Mouse (Mus musculus): Measurements from ENCODE around the gene Gal3st2. TPM values are rescaled to one million over a fixed set of nuclear protein-coding genes. Genes with fewer than 3 reads are reported as not detected.
"Not testable (repeated sequence)": the region's sequence is repeated elsewhere in the genome, so short reads cannot be mapped to it uniquely, and the experiment has no call there.

Gal3st2 gene
- polyA plus RNA-seq, 1 experiment from 2014 or later: not detected

- H3K4me1 ChIP-seq; H3K4me3 ChIP-seq; H3K27me3 ChIP-seq (replicated peaks); H3K36me3 ChIP-seq; H3K4me2 ChIP-seq (replicated peaks); ATAC-seq (ENCODE audit: low FRiP score, low read depth); H3K9me3 ChIP-seq; H3K27ac ChIP-seq; H3K9ac ChIP-seq: not testable (repeated sequence)
- WGBS: 75% methylated on average over 1 of the region's 1 CpGs
These were observed 29.8 kb downstream of the Gal3st2 start for GRCm38 (mm10) chr1:93890936-93891335.

- H3K9ac ChIP-seq; H3K36me3 ChIP-seq; H3K4me1 ChIP-seq; H3K4me3 ChIP-seq; H3K27me3 ChIP-seq (replicated peaks); H3K9me3 ChIP-seq; H3K4me2 ChIP-seq (replicated peaks); H3K27ac ChIP-seq: not testable (repeated sequence)
- no CpG with 5 or more reads among the region's 1 CpGs for whole genome bisulfite sequencing
- peak; percentile 53; the same call in 1 of the 2 replicates for ATAC-seq (ENCODE audit: low FRiP score, low read depth)
These were observed 36.3 kb downstream of the Gal3st2 start for GRCm38 (mm10) chr1:93897395-93897794.

- H3K9me3 ChIP-seq; H3K27me3 ChIP-seq (replicated peaks); H3K27ac ChIP-seq; H3K4me2 ChIP-seq (replicated peaks); H3K36me3 ChIP-seq; H3K4me1 ChIP-seq; H3K9ac ChIP-seq; ATAC-seq (ENCODE audit: low FRiP score, low read depth); H3K4me3 ChIP-seq: not testable (repeated sequence)
- 61% methylated on average over 5 of the region's 5 CpGs for WGBS
These were observed 40.2 kb downstream of the Gal3st2 start for GRCm38 (mm10) chr1:93901291-93901690.

- not testable (repeated sequence) for H3K36me3 ChIP-seq; H3K4me2 ChIP-seq (replicated peaks); H3K4me1 ChIP-seq; H3K9ac ChIP-seq; H3K27me3 ChIP-seq (replicated peaks); H3K9me3 ChIP-seq; H3K4me3 ChIP-seq; ATAC-seq (ENCODE audit: low FRiP score, low read depth); H3K27ac ChIP-seq
- WGBS: 85% methylated on average over 4 of the region's 5 CpGs
These were observed 45.6 kb downstream of the Gal3st2 start for GRCm38 (mm10) chr1:93906690-93907089.

GRCm38 (mm10) chr1:93908977-93909586, 48.0 kb downstream of the Gal3st2 start:
- H3K9ac ChIP-seq; ATAC-seq (ENCODE audit: low FRiP score, low read depth); H3K27me3 ChIP-seq (replicated peaks); H3K9me3 ChIP-seq; H3K4me1 ChIP-seq; H3K27ac ChIP-seq; H3K4me3 ChIP-seq; H3K36me3 ChIP-seq; H3K4me2 ChIP-seq (replicated peaks): not testable (repeated sequence)
- WGBS: no CpG with 5 or more reads among the region's 11 CpGs

GRCm38 (mm10) chr1:93911877-93912276, 50.8 kb downstream of the Gal3st2 start:
- H3K27me3 ChIP-seq (replicated peaks); H3K36me3 ChIP-seq; H3K4me2 ChIP-seq (replicated peaks); H3K27ac ChIP-seq; H3K4me1 ChIP-seq; H3K4me3 ChIP-seq; H3K9me3 ChIP-seq; H3K9ac ChIP-seq: not testable (repeated sequence)
- WGBS: no CpG with 5 or more reads among the region's 2 CpGs
- ATAC-seq (ENCODE audit: low FRiP score, low read depth): peak; percentile 67

- not testable (repeated sequence) for ATAC-seq (ENCODE audit: low FRiP score, low read depth); H3K4me3 ChIP-seq; H3K27me3 ChIP-seq (replicated peaks); H3K4me2 ChIP-seq (replicated peaks); H3K27ac ChIP-seq; H3K9me3 ChIP-seq; H3K4me1 ChIP-seq; H3K9ac ChIP-seq; H3K36me3 ChIP-seq
- 86% methylated on average over 3 of the region's 3 CpGs for WGBS
These were observed 56.1 kb downstream of the Gal3st2 start for GRCm38 (mm10) chr1:93917160-93917559.

GRCm38 (mm10) chr1:93918011-93918410, 56.9 kb downstream of the Gal3st2 start, which contains the start of gene Gal3st2b:
Gene Gal3st2b (plus strand): TSS chr1:93918311.
- H3K4me3 ChIP-seq; H3K27me3 ChIP-seq (replicated peaks); H3K4me1 ChIP-seq; H3K9me3 ChIP-seq; ATAC-seq (ENCODE audit: low FRiP score, low read depth); H3K27ac ChIP-seq; H3K36me3 ChIP-seq; H3K9ac ChIP-seq; H3K4me2 ChIP-seq (replicated peaks): not testable (repeated sequence)
- WGBS: 90% methylated on average over 2 of the region's 2 CpGs

- H3K4me2 ChIP-seq (replicated peaks); H3K4me3 ChIP-seq; H3K4me1 ChIP-seq; H3K36me3 ChIP-seq; H3K9ac ChIP-seq; ATAC-seq (ENCODE audit: low FRiP score, low read depth); H3K9me3 ChIP-seq; H3K27me3 ChIP-seq (replicated peaks); H3K27ac ChIP-seq: not testable (repeated sequence)
- WGBS: 86% methylated on average over 1 of the region's 1 CpGs
These were observed 57.7 kb downstream of the Gal3st2 start for GRCm38 (mm10) chr1:93918775-93919174.

- H3K27me3 ChIP-seq (replicated peaks); H3K9me3 ChIP-seq; H3K4me1 ChIP-seq; H3K9ac ChIP-seq; H3K4me3 ChIP-seq; ATAC-seq (ENCODE audit: low FRiP score, low read depth); H3K4me2 ChIP-seq (replicated peaks); H3K36me3 ChIP-seq; H3K27ac ChIP-seq: not testable (repeated sequence)
- 83% methylated on average over 3 of the region's 3 CpGs for WGBS
These were observed 58.2 kb downstream of the Gal3st2 start for GRCm38 (mm10) chr1:93919321-93919720.

GRCm38 (mm10) chr1:93922609-93923008, 61.5 kb downstream of the Gal3st2 start:
- WGBS: 90% methylated on average over 3 of the region's 3 CpGs
- not testable (repeated sequence) for H3K27me3 ChIP-seq (replicated peaks); H3K4me2 ChIP-seq (replicated peaks); ATAC-seq (ENCODE audit: low FRiP score, low read depth); H3K27ac ChIP-seq; H3K9me3 ChIP-seq; H3K4me3 ChIP-seq; H3K36me3 ChIP-seq; H3K9ac ChIP-seq; H3K4me1 ChIP-seq

- not testable (repeated sequence) for H3K4me1 ChIP-seq; ATAC-seq (ENCODE audit: low FRiP score, low read depth); H3K4me2 ChIP-seq (replicated peaks); H3K36me3 ChIP-seq; H3K9me3 ChIP-seq; H3K4me3 ChIP-seq; H3K9ac ChIP-seq; H3K27me3 ChIP-seq (replicated peaks); H3K27ac ChIP-seq
- 53% methylated on average over 2 of the region's 2 CpGs for WGBS
These were observed 62.0 kb downstream of the Gal3st2 start for GRCm38 (mm10) chr1:93923098-93923497.

All from neural tube, embryonic 12.5 days (tissue).